Mouse (Mus musculus) intestine, postnatal 0 days (tissue): Measurements from ENCODE around the gene Ank2. TPM values are rescaled to one million over a fixed set of nuclear protein-coding genes. Genes with fewer than 3 reads are reported as not detected.

Experiments used
- ATAC-seq: fragments of 200-750 bp; cut with Nextera tagmentation; 2 replicates; pipeline ENCODE4 v1.8.0; 2017; ENCODE audit warnings: mild to moderate bottlenecking, moderate TSS enrichment, moderate library complexity
- H3K27ac ChIP-seq: fragments of 300-500 bp; sonication (generic); 2 replicates; pipeline ENCODE4 v1.5.1; 2014; ENCODE audit warnings: mild to moderate bottlenecking, low read depth, low read length, moderate library complexity
- H3K27me3 ChIP-seq: fragments of 300-500 bp; sonication (generic); replicated peaks from 2 replicates; pipeline ENCODE4 v1.6.1; 2014; ENCODE audit warnings: low read length, mixed read lengths; ENCODE audit not compliant: control insufficient read depth, insufficient read depth
- H3K36me3 ChIP-seq: fragments of 300-500 bp; sonication (generic); 2 replicates; pipeline ENCODE4 v1.6.1; 2014; ENCODE audit warnings: mild to moderate bottlenecking, moderate library complexity; ENCODE audit not compliant: control insufficient read depth, insufficient read depth
- H3K4me1 ChIP-seq: fragments of 300-500 bp; sonication (generic); replicated peaks from 2 replicates; pipeline ENCODE4 v1.6.1; 2014; ENCODE audit warnings: antibody characterized with exemption, low read length, mixed read lengths; ENCODE audit not compliant: control insufficient read depth, insufficient read depth
- H3K4me2 ChIP-seq: fragments of 300-500 bp; sonication (generic); replicated peaks from 2 replicates; pipeline ENCODE4 v1.6.1; 2014; ENCODE audit warnings: low read depth, mild to moderate bottlenecking, moderate library complexity
- H3K4me3 ChIP-seq: fragments of 300-500 bp; sonication (generic); 2 replicates; pipeline ENCODE4 v1.5.1; 2014; ENCODE audit warnings: low read depth, low read length
- H3K9ac ChIP-seq: fragments of 300-500 bp; sonication (generic); 2 replicates; pipeline ENCODE4 v1.6.1; 2014; ENCODE audit warnings: mild to moderate bottlenecking, low read depth, low read length
- H3K9me3 ChIP-seq: fragments of 300-500 bp; sonication (generic); 2 replicates; pipeline ENCODE4 v1.6.1; 2016; ENCODE audit warnings: mixed run types; ENCODE audit not compliant: control insufficient read depth
- CTCF ChIP-seq: sonication (generic); IDR thresholded peaks from 2 replicates; pipeline ENCODE4 v1.5.1; 2016; ENCODE audit warnings: low read depth, mild to moderate bottlenecking, control low read depth, antibody characterized with exemption, moderate library complexity
- WGBS: fragments of 180-500 bp; shearing (Covaris S2); extraction: QIAGEN DNeasy Blood & Tissue Kit; methylation state at CpG from one replicate; pipeline ENCODE4 v1.1.7; 2014; 5-methylcytosine and 5-hydroxymethylcytosine counted together
- polyA plus RNA-seq: library from polyadenylated mRNA; unstranded; fragments of >200 nt; fragmentation: Nextera tagmentation; extraction: Ambion mirVana; gene quantifications from 2 replicates; pipeline ENCODE4 v1.2.1, GENCODE M21; 2015

Ank2 gene
- polyA plus RNA-seq, 1 experiment from 2014 or later, result 9.0 TPM

DNA sequence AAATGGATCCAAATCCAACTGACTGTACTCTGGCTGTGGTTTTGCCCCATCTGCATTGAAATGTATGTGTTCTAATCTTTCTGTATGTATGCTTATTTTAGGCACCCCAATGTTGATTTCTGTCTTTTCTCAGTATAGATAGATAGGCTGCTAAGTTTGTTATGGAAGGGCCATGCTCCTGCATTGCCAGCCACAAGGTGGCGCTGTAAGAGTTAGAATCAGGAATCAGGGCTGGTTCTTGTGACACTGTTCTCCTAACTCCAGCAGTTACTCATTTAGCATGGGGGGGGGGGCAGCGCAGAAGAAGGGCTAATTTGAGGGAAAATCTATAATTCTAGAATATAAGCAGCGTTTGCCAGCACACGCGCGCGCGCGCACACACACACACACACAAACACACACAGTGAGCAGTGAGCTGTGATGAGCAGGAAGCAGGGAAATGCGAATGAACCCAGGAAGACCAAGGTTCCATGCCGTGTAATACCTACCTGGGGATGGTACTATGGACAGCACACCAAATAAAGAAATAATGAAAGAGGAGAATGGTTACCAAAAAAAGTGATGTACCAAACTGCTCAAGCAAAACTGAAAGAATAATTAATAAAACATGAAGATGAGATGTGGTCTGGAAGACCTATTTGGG, 520.3 kb downstream of the Ank2 start:
- no peaks in the 10 kb centered on the region for H3K9me3 ChIP-seq
- H3K4me1 ChIP-seq, result no peaks in the 10 kb centered on the region
- H3K9ac ChIP-seq, result no peak overlapping the region
- WGBS, result 65% methylated on average over 11 of the region's 11 CpGs
- H3K27me3 ChIP-seq, result no peaks in the 10 kb centered on the region
- no peak for ATAC-seq
- H3K36me3 ChIP-seq, result no peaks in the 10 kb centered on the region
- no peak overlapping the region for H3K27ac ChIP-seq
- H3K4me3 ChIP-seq, result no peak overlapping the region
- no peak overlapping the region for H3K4me2 ChIP-seq
- peak; percentile 84 for TF ChIP-seq CTCF

DNA sequence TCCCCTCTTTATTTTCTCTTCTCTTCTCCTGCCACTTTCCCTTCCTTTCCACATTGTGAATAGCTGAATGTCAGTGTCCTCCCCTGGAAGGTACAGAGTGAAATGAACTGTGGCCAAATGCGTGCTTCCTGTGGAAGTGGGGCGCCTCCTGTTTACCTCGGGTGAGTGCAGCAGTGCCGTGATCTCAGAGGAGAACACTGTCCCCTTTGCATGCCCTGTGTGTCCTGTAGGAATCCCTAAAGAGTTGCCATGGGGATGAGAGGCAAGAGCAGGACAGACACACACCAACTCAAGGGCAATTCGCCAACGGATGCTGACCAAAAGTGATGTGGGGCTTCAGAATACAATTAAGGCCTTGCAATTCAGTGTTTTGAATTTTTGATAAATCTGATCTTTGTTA, 521.8 kb downstream of the Ank2 start:
- no peak for ATAC-seq
- WGBS, result 83% methylated on average over 6 of the region's 6 CpGs
- TF ChIP-seq CTCF, result no peak

GRCm38 (mm10) chr3:126976793-126977192, 522.4 kb downstream of the Ank2 start:
- no peak for ATAC-seq
- WGBS, result 89% methylated on average over 16 of the region's 16 CpGs
- Histone ChIP-seq H3K4me2 (no peak overlapping the region), H3K4me3 (no peak overlapping the region), H3K27ac (no peak overlapping the region), H3K9me3 (no peaks in the 10 kb centered on the region), H3K9ac (no peak overlapping the region), H3K36me3 (no peaks in the 10 kb centered on the region), H3K27me3 (no peaks in the 10 kb centered on the region), H3K4me1 (no peaks in the 10 kb centered on the region)
- TF ChIP-seq CTCF, result no peak

More for the DNA sequence above, 521.8 kb downstream of the Ank2 start:
- no peak overlapping the region for H3K27ac ChIP-seq
- H3K4me1 ChIP-seq, result no peaks in the 10 kb centered on the region
- no peak overlapping the region for H3K4me3 ChIP-seq
- no peak overlapping the region for H3K4me2 ChIP-seq
- no peaks in the 10 kb centered on the region for H3K9me3 ChIP-seq
- no peaks in the 10 kb centered on the region for H3K27me3 ChIP-seq
- H3K9ac ChIP-seq, result no peak overlapping the region
- H3K36me3 ChIP-seq, result no peaks in the 10 kb centered on the region

- no peaks in the 10 kb centered on the region for H3K36me3 ChIP-seq
- no peak overlapping the region for H3K4me2 ChIP-seq
- TF ChIP-seq CTCF, result no peak
- no peaks in the 10 kb centered on the region for H3K4me1 ChIP-seq
- no peak overlapping the region for H3K9ac ChIP-seq
- no peaks in the 10 kb centered on the region for H3K27me3 ChIP-seq
- WGBS, result 75% methylated on average over 5 of the region's 5 CpGs
- H3K4me3 ChIP-seq, result no peak overlapping the region
- ATAC-seq, result no peak
- no peak overlapping the region for H3K27ac ChIP-seq
- H3K9me3 ChIP-seq, result no peaks in the 10 kb centered on the region
Observed at GRCm38 (mm10) chr3:126975409-126975808, 523.7 kb downstream of the Ank2 start.

- no peaks in the 10 kb centered on the region for H3K27me3 ChIP-seq
- 87% methylated on average over 2 of the region's 2 CpGs for WGBS
- no peak for ATAC-seq
- H3K9ac ChIP-seq, result no peak overlapping the region
- H3K4me1 ChIP-seq, result no peaks in the 10 kb centered on the region
- no peak for TF ChIP-seq CTCF
- H3K36me3 ChIP-seq, result no peaks in the 10 kb centered on the region
- H3K4me3 ChIP-seq, result no peak overlapping the region
- no peak overlapping the region for H3K4me2 ChIP-seq
- no peaks in the 10 kb centered on the region for H3K9me3 ChIP-seq
- H3K27ac ChIP-seq, result no peak overlapping the region
Observed at GRCm38 (mm10) chr3:126973551-126973950, 525.6 kb downstream of the Ank2 start.

DNA sequence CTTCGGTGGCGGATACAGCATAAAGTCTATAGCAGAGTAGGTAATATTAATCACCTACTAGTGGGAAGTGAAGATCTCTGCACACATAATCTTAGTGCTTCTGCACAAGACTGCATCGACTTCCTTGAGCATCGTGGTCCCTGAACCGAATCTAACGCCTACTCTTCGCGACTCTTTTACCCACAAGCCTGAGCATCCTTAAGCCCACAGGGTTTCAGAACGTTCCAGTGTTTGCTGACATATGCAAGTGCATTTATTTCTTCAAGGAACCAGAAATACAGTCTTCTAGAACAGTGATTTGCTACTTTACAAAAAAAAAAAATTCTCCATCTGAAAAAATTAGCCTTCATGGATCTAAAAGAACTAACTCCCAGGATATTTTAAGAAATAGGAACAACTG, 527.6 kb downstream of the Ank2 start:
- no peak overlapping the region for H3K9ac ChIP-seq
- no peak for ATAC-seq

GRCm38 (mm10) chr3:126968721-126969120, 530.4 kb downstream of the Ank2 start:
- Histone ChIP-seq H3K9ac (no peak overlapping the region), H3K9me3 (no peaks in the 10 kb centered on the region), H3K4me3 (no peak overlapping the region), H3K27ac (no peak overlapping the region), H3K36me3 (no peaks in the 10 kb centered on the region), H3K27me3 (no peaks in the 10 kb centered on the region), H3K4me1 (no peaks in the 10 kb centered on the region), H3K4me2 (no peak overlapping the region)
- no peak for TF ChIP-seq CTCF
- ATAC-seq, result no peak
- 88% methylated on average over 2 of the region's 2 CpGs for WGBS

More for the DNA sequence above, 527.6 kb downstream of the Ank2 start:
- Histone ChIP-seq H3K4me3 (no peak overlapping the region), H3K9me3 (no peaks in the 10 kb centered on the region), H3K36me3 (no peaks in the 10 kb centered on the region), H3K4me2 (no peak overlapping the region), H3K4me1 (no peaks in the 10 kb centered on the region), H3K27ac (no peak overlapping the region), H3K27me3 (no peaks in the 10 kb centered on the region)
- no peak for TF ChIP-seq CTCF
- WGBS, result 93% methylated on average over 9 of the region's 9 CpGs
